Mouse (Mus musculus): ENCODE results near the gene Lman2l. TPM values are rescaled to one million over a fixed set of nuclear protein-coding genes. Genes with fewer than 3 reads are reported as not detected.

Gene Lman2l
- polyA plus RNA-seq, 1 experiment, result 34.0 TPM

GRCm38 (mm10) chr1:36454055-36454815, 9.2 kb upstream of the Lman2l start:
- 64% methylated on average over 6 of the region's 6 CpGs for WGBS
- H3K4me1 ChIP-seq (ENCODE audit: control insufficient read depth, insufficient read depth, low read length), result no peaks in the 10 kb centered on the region
- no peak overlapping the region for H3K4me3 ChIP-seq (replicated peaks; ENCODE audit: control insufficient read depth, low read depth, low read length)
- TF ChIP-seq CTCF (IDR thresholded peaks at IDR 0.05; ENCODE audit: control insufficient read depth, insufficient read depth, low read length) (peak; percentile 34; the same call in 1 of the 2 replicates), POLR2A (IDR thresholded peaks at IDR 0.05; ENCODE audit: borderline replicate concordance, control insufficient read depth, low read depth, low read length) (no peak)
- H3K27ac ChIP-seq (ENCODE audit: control insufficient read depth, insufficient read depth, low read depth, low read length, poor library complexity), result no peak overlapping the region

- H3K4me3 ChIP-seq (replicated peaks; ENCODE audit: control insufficient read depth, low read depth, low read length), result no peak overlapping the region
- peak overlapping the region; percentile 8; the same call in 1 of the 2 replicates for H3K27ac ChIP-seq (ENCODE audit: control insufficient read depth, insufficient read depth, low read depth, low read length, poor library complexity)
- no peak for TF ChIP-seq POLR2A (IDR thresholded peaks at IDR 0.05; ENCODE audit: borderline replicate concordance, control insufficient read depth, low read depth, low read length)
- TF ChIP-seq CTCF (IDR thresholded peaks at IDR 0.05; ENCODE audit: control insufficient read depth, insufficient read depth, low read length), result no peak
- H3K4me1 ChIP-seq (ENCODE audit: control insufficient read depth, insufficient read depth, low read length), result peaks cover 5% of the 10 kb centered on the region; the same call in 1 of the 2 replicates
- WGBS, result 40% methylated on average over 5 of the region's 5 CpGs
These were observed 1.8 kb upstream of the Lman2l start for GRCm38 (mm10) chr1:36446841-36447240.

GRCm38 (mm10) chr1:36446106-36446824, 1.2 kb upstream of the Lman2l start:
- 7% methylated on average over 5 of the region's 5 CpGs for WGBS
- no peak for TF ChIP-seq CTCF (IDR thresholded peaks at IDR 0.05; ENCODE audit: control insufficient read depth, insufficient read depth, low read length)
- TF ChIP-seq POLR2A (IDR thresholded peaks at IDR 0.05; ENCODE audit: borderline replicate concordance, control insufficient read depth, low read depth, low read length), result no peak
- peaks cover 5% of the 10 kb centered on the region; the same call in 1 of the 2 replicates for H3K4me1 ChIP-seq (ENCODE audit: control insufficient read depth, insufficient read depth, low read length)
- no peak overlapping the region for H3K4me3 ChIP-seq (replicated peaks; ENCODE audit: control insufficient read depth, low read depth, low read length)
- H3K27ac ChIP-seq (ENCODE audit: control insufficient read depth, insufficient read depth, low read depth, low read length, poor library complexity), result peak overlapping the region; percentile 43; the same call in 1 of the 2 replicates

GRCm38 (mm10) chr1:36445508-36445907, 437 bp upstream of the Lman2l start:
- TF ChIP-seq POLR2A (IDR thresholded peaks at IDR 0.05; ENCODE audit: borderline replicate concordance, control insufficient read depth, low read depth, low read length), result no peak
- no peak for TF ChIP-seq CTCF (IDR thresholded peaks at IDR 0.05; ENCODE audit: control insufficient read depth, insufficient read depth, low read length)
- 40% methylated on average over 8 of the region's 8 CpGs for WGBS
- Histone ChIP-seq H3K27ac (ENCODE audit: control insufficient read depth, insufficient read depth, low read depth, low read length, poor library complexity) (peak overlapping the region; percentile 14; the same call in 1 of the 2 replicates), H3K4me3 (replicated peaks; ENCODE audit: control insufficient read depth, low read depth, low read length) (no peak overlapping the region), H3K4me1 (ENCODE audit: control insufficient read depth, insufficient read depth, low read length) (peaks cover 5% of the 10 kb centered on the region; the same call in 1 of the 2 replicates)

GRCm38 (mm10) chr1:36441101-36441500, 4.0 kb downstream of the Lman2l start:
- TF ChIP-seq CTCF (IDR thresholded peaks at IDR 0.05; ENCODE audit: control insufficient read depth, insufficient read depth, low read length), result no peak
- TF ChIP-seq POLR2A (IDR thresholded peaks at IDR 0.05; ENCODE audit: borderline replicate concordance, control insufficient read depth, low read depth, low read length), result no peak
- H3K4me3 ChIP-seq (replicated peaks; ENCODE audit: control insufficient read depth, low read depth, low read length), result no peak overlapping the region
- H3K4me1 ChIP-seq (ENCODE audit: control insufficient read depth, insufficient read depth, low read length), result peaks cover 3% of the 10 kb centered on the region; the same call in 1 of the 2 replicates
- WGBS, result 85% methylated on average over 4 of the region's 4 CpGs
- H3K27ac ChIP-seq (ENCODE audit: control insufficient read depth, insufficient read depth, low read depth, low read length, poor library complexity), result no peak overlapping the region

- TF ChIP-seq CTCF (IDR thresholded peaks at IDR 0.05; ENCODE audit: control insufficient read depth, insufficient read depth, low read length), result no peak
- TF ChIP-seq POLR2A (IDR thresholded peaks at IDR 0.05; ENCODE audit: borderline replicate concordance, control insufficient read depth, low read depth, low read length), result no peak
- no peak overlapping the region for H3K4me3 ChIP-seq (replicated peaks; ENCODE audit: control insufficient read depth, low read depth, low read length)
- H3K27ac ChIP-seq (ENCODE audit: control insufficient read depth, insufficient read depth, low read depth, low read length, poor library complexity), result no peak overlapping the region
- H3K4me1 ChIP-seq (ENCODE audit: control insufficient read depth, insufficient read depth, low read length), result no peaks in the 10 kb centered on the region
- 69% methylated on average over 3 of the region's 3 CpGs for WGBS
These were observed 7.8 kb downstream of the Lman2l start for GRCm38 (mm10) chr1:36437223-36437622.

GRCm38 (mm10) chr1:36436515-36436914, 8.6 kb downstream of the Lman2l start:
- WGBS, result 76% methylated on average over 6 of the region's 6 CpGs
- Histone ChIP-seq H3K27ac (ENCODE audit: control insufficient read depth, insufficient read depth, low read depth, low read length, poor library complexity) (no peak overlapping the region), H3K4me3 (replicated peaks; ENCODE audit: control insufficient read depth, low read depth, low read length) (no peak overlapping the region), H3K4me1 (ENCODE audit: control insufficient read depth, insufficient read depth, low read length) (no peaks in the 10 kb centered on the region)
- TF ChIP-seq CTCF (IDR thresholded peaks at IDR 0.05; ENCODE audit: control insufficient read depth, insufficient read depth, low read length), result no peak
- TF ChIP-seq POLR2A (IDR thresholded peaks at IDR 0.05; ENCODE audit: borderline replicate concordance, control insufficient read depth, low read depth, low read length), result no peak

- 69% methylated on average over 4 of the region's 4 CpGs for WGBS
- H3K27ac ChIP-seq (ENCODE audit: control insufficient read depth, insufficient read depth, low read depth, low read length, poor library complexity), result no peak overlapping the region
- TF ChIP-seq CTCF (IDR thresholded peaks at IDR 0.05; ENCODE audit: control insufficient read depth, insufficient read depth, low read length), result no peak
- no peak for TF ChIP-seq POLR2A (IDR thresholded peaks at IDR 0.05; ENCODE audit: borderline replicate concordance, control insufficient read depth, low read depth, low read length)
- no peak overlapping the region for H3K4me3 ChIP-seq (replicated peaks; ENCODE audit: control insufficient read depth, low read depth, low read length)
- no peaks in the 10 kb centered on the region for H3K4me1 ChIP-seq (ENCODE audit: control insufficient read depth, insufficient read depth, low read length)
These were observed 10.0 kb downstream of the Lman2l start for GRCm38 (mm10) chr1:36435071-36435470.
